Mouse (Mus musculus): ENCODE measurements around the gene Cggbp1.

Cggbp1 gene

DNA sequence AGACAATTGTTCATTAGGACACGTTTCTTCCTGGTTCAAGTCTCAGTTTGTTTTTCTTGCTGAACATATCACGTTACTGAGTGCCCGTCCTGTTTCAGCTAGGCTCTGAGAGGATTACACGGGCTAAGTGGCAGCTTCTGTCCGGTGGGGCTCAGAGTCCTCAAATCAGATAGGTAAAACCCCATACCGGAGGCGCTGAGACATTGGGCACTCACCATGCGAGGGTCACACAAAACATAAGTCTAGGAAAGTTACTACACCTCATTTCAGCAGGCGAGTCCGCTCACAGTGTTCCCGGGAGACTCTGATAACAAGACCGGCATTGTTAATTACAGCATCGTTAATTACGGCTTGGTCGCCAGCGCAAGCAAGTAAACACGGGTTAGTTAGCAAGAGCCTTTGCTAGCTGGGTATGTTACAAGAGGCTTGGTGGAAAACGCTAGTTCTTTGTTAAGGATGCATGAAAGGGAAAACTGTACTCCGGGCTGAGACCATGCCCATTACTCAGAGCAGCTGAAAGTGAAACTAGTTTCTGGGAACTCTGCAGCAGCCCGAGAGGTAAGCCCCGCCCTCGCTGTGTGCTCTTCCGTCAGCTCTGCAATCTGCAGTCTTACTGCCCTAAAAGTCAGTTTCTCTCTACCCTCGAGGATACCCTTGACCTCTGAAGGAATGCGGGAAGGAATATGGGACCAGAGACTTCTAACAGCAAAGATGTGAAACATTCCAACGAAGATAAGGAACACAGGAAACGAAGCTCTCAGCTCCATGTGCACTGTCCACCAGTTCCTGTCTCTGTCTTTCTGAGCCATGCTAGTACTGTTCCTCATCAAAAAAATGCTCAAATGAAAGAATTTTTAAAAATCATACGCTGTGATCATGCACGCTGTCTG, 21.9 kb downstream of the Cggbp1 start:
- peak; percentile 70 for DNase-seq (ENCODE audit: low read depth, low spot score)

DNA sequence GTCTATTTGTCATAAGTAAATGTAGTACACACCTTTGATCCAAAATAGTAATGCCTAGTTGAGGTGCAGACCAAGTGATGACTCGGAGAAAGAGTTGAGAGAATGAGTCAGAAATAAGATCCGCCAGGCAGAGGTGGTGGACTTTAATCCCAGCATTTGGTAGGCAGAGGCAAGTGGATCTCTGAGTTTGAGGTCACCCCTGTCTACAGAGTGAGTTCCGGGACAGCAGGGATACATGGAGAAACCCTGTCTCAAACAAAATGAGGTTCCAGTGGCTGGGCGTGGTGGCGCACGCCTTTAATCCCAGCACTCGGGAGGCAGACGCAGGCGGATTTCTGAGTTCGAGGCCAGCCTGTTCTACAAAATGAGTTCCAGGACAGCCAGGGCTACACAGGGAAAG, 23.6 kb downstream of the Cggbp1 start:
- no peak for DNase-seq (ENCODE audit: low read depth, low spot score)

GRCm38 (mm10) chr16:64875822-64876221, 24.0 kb downstream of the Cggbp1 start:
- no peak for DNase-seq (ENCODE audit: low read depth, low spot score)

DNA sequence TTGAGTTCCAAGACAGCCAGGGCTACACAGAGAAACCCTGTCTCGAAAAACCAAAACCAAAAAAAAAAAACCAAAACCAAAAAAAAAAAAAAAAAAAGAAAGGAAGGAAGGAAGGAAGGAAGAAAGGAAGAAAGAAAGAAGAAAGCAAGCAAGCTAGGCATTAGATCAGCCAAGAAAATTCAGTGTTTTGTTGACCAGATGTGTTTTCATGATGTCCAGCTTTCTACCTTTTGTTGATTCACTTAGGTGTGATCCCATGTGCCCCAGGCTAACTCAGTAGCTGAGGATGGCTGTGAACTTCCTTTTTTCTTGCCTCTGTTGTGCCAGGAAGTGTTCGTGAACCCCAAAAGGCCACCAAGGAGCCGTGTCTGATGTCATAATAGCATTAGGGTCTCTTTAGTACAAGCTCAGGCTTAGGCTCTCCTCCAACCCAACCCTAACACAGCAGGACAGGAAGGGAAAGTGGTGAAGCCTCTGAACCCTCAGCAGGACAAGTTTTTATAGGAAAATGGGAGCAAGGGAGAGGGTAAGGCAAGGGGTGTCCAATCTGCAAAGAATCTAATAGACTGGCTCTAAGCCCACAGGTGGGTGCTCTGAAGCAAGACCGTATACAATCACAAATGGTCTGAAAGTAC, 25.0 kb downstream of the Cggbp1 start:
- DNase-seq (ENCODE audit: low read depth, low spot score), result no peak

GRCm38 (mm10) chr16:64877314-64877713, 25.5 kb downstream of the Cggbp1 start:
- no peak for DNase-seq (ENCODE audit: low read depth, low spot score)

GRCm38 (mm10) chr16:64878611-64879132, 26.9 kb downstream of the Cggbp1 start:
- DNase-seq (ENCODE audit: low read depth, low spot score), result no peak

DNA sequence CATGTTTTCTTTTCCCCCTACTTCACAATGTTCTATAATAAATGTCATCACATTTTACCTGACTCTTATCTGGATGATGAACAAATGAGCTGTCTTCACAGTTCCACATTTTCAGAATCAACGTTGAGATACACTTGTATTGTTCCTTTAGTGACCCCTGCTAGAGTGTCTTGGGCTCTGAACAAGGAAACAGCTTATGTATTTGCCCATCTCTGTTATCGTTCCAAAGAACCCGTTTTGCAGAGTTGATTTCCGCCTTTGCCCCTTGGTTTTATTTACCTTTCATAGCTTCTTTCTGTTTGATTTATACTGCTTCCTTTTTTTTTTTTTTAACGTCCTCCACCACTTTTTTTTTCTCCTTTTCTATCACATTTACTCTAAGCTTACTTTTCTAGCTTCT, 27.9 kb downstream of the Cggbp1 start:
- no peak for DNase-seq (ENCODE audit: low read depth, low spot score)

- no peak for DNase-seq (ENCODE audit: low read depth, low spot score)
Observed at GRCm38 (mm10) chr16:64880986-64881385, 29.2 kb downstream of the Cggbp1 start.

DNA sequence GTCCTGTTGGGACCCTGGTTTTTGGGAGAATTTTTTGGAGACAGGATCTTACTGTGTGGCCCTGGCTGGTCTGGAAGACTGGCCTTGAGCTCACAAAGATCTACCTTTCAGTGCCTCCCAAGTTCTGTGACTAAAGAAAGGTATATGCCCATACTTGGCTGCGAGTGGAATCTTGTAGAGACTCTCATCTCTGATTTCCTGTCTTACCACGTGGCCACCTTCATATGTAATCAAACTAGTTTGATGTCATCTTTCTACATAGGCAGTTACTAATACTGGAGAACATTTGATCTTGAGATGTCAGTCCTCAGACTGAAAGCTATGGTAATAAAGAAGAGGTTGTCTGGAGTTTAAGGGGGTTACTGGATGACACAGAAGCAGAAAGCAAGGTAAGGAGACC, 29.6 kb downstream of the Cggbp1 start:
- DNase-seq (ENCODE audit: low read depth, low spot score), result no peak

DNA sequence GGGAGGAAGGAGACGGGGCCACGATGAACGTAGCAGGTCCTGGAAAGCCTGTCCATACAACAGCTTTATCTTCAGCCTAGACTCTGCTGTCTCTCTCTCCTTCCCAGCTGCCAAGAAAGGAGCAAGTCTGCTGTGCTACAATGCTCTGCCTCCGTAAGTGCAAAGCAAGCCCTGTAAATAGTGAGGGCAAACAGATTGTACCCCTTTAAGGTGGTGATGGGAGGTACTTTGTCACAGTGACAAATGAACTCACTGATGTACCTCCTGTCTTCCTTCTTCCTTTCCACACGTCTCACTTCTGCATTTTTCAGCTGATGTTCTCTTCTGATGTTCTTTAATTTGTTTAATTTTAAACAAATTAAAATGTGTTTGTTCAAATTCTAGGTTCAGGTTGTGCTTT, 32.1 kb downstream of the Cggbp1 start:
- no peak for DNase-seq (ENCODE audit: low read depth, low spot score)

DNA sequence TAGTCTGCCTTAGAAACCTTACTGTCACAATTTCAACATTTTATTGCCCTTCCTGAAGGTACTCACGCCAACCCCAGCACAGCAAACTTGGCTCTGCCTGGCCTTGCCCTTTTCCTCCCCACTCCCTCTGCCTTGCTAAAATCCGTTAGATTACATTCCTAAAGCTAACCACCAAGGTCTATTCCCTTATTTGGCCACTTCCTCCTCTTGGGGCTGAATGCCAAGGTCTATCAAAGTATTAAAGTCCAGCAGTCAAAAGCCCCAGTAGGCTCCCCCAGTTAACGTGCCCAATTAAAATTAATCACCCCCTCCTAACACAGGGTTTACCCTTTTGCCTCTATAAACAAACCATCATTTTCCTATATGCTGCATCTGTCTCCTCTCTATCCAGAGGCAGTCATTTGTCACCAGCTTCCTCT, 32.6 kb downstream of the Cggbp1 start:
- DNase-seq (ENCODE audit: low read depth, low spot score), result no peak

DNA sequence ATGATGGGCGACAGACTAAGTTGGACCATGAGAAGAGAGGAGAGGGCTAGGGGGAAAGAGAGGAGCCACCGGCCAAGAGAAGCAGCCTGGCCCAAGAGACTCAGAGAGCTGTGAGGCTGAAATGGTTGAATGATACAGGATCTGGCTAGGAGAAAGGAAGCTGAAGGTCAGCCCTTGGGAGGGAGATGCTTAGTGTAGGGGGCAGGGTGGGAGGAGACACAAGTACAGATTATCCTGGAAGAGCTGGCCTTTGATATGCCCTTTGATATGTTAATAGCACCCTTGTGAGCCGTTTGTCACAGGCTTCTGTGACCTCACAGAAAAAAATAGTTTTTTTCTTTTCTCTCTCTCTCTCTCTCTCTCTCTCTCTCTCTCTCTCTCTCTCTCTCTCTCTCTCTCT, 33.3 kb downstream of the Cggbp1 start:
- DNase-seq (ENCODE audit: low read depth, low spot score), result no peak

- DNase-seq (ENCODE audit: low read depth, low spot score), result no peak
Observed at GRCm38 (mm10) chr16:64885547-64885946, 33.8 kb downstream of the Cggbp1 start.

- no peak for DNase-seq (ENCODE audit: low read depth, low spot score)
Observed at GRCm38 (mm10) chr16:64889496-64889895, 37.7 kb downstream of the Cggbp1 start.

DNA sequence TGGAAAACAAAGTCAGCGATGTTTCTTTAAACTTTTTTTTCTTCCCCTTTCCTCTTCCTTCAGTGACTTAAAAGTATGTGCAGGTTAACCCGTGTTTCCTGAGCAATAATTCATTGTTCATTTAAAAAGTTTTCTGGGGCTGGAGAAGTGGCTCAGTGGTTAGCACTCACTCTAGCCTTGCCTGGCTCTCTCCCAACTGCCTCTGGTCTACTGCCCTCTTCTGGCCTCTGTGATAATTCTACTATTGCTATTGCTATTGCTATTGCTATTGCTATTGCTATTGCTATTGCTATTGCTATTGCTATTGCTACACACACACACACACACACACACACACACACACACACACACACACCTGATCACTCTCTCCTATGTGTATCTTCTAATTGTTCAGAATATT, 47.3 kb downstream of the Cggbp1 start:
- DNase-seq (ENCODE audit: low read depth, low spot score), result no peak

- DNase-seq (ENCODE audit: low read depth, low spot score), result no peak
Observed at GRCm38 (mm10) chr16:64903328-64903727, 51.5 kb downstream of the Cggbp1 start.

GRCm38 (mm10) chr16:64907112-64907511, 55.3 kb downstream of the Cggbp1 start:
- DNase-seq (ENCODE audit: low read depth, low spot score), result no peak

- DNase-seq (ENCODE audit: low read depth, low spot score), result no peak
Observed at GRCm38 (mm10) chr16:64908747-64909146, 57.0 kb downstream of the Cggbp1 start.

Measured in c-Kit-negative CD71-positive TER-119-positive erythroid progenitor cells, embryonic 14.5 days (primary cell).